Mouse (Mus musculus): ENCODE measurements around the gene Pigt. TPM values are rescaled to one million over a fixed set of nuclear protein-coding genes. Genes with fewer than 3 reads are reported as not detected.

Gene Pigt
- polyA plus RNA-seq, 1 experiment from 2014 or later, result 58.7 TPM

DNA sequence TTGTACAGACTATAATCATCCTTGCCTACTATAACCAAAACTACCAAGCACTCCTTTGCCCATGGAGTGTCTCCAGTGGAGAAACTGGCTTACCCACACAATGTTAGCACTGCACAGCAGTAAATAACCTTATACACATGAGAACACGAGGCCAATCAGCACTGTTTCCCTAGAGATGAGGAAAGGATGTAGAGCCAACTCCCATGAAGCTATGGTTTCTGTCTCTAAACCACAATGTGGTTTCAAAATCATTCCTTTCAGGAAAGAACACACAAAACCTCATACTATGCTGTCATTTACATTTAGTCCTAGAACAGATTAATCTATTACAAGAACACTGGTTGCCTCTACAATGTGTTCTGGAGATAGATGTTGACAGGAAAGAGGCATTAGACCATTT lies 989 bp upstream of the Pigt start:
- H3K9ac ChIP-seq (ENCODE audit: low read depth, low read length), result no peak overlapping the region
- peak overlapping the region; percentile 94 for H3K4me2 ChIP-seq
- no peak overlapping the region for H3K27ac ChIP-seq (ENCODE audit: low read depth, low read length)
- H3K36me3 ChIP-seq (ENCODE audit: control insufficient read depth, insufficient read depth, low read length), result peaks cover 6% of the 10 kb centered on the region; the same call in 1 of the 2 replicates
- ATAC-seq (replicated peaks; ENCODE audit: low FRiP score), result no peak
- H3K27me3 ChIP-seq (replicated peaks; ENCODE audit: control insufficient read depth, insufficient read depth, low read length), result no peaks in the 10 kb centered on the region
- H3K4me3 ChIP-seq (ENCODE audit: low read depth, low read length), result peak overlapping the region; percentile 82; the same call in 1 of the 2 replicates
- DNase-seq (ENCODE audit: low spot score), result no peak
- WGBS, result 52% methylated on average over 1 of the region's 1 CpGs
- H3K9me3 ChIP-seq (ENCODE audit: control insufficient read depth, low read length), result no peaks in the 10 kb centered on the region
- H3K4me1 ChIP-seq (replicated peaks; ENCODE audit: control insufficient read depth, insufficient read depth, low read length), result peaks cover 11% of the 10 kb centered on the region

GRCm38 (mm10) chr2:164497691-164498268 lies 460 bp downstream of the Pigt start:
- Histone ChIP-seq H3K9me3 (ENCODE audit: control insufficient read depth, low read length) (no peaks in the 10 kb centered on the region), H3K9ac (ENCODE audit: low read depth, low read length) (peak overlapping the region; percentile 70), H3K27me3 (replicated peaks; ENCODE audit: control insufficient read depth, insufficient read depth, low read length) (no peaks in the 10 kb centered on the region), H3K4me2 (peak overlapping the region; percentile 94), H3K36me3 (ENCODE audit: control insufficient read depth, insufficient read depth, low read length) (peaks cover 19% of the 10 kb centered on the region), H3K27ac (ENCODE audit: low read depth, low read length) (no peak overlapping the region), H3K4me1 (replicated peaks; ENCODE audit: control insufficient read depth, insufficient read depth, low read length) (peaks cover 11% of the 10 kb centered on the region), H3K4me3 (ENCODE audit: low read depth, low read length) (peak overlapping the region; percentile 82)
- peak; percentile 40 for ATAC-seq (replicated peaks; ENCODE audit: low FRiP score)
- DNase-seq (ENCODE audit: low spot score), result no peak
- WGBS, result 6% methylated on average over 21 of the region's 21 CpGs

DNA sequence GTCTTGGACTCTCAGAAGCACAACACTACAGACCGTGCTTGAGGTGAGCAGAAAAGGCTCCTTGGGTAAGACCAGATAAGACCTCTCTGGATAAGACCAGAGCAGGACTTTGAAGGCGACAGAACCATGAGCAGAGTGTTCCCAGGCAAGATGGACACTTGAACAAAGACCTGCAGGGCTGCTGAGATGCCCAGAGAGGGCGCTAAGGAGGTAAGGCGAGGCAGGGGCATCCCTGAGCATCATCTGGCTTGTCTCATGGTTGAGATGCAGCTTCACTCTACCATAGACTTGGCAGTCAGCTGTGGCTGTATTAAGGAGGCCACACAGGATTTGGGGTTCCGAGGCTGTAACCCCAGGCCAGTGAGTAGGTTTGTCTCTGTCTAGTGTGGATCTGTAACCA lies 2.0 kb downstream of the Pigt start:
- Histone ChIP-seq H3K27me3 (replicated peaks; ENCODE audit: control insufficient read depth, insufficient read depth, low read length) (no peaks in the 10 kb centered on the region), H3K9me3 (ENCODE audit: control insufficient read depth, low read length) (0 out of 2 replicates have a peak, but pooled peaks cover 2% of the 10 kb centered on the region), H3K27ac (ENCODE audit: low read depth, low read length) (no peak overlapping the region), H3K4me3 (ENCODE audit: low read depth, low read length) (no peak overlapping the region), H3K9ac (ENCODE audit: low read depth, low read length) (no peak overlapping the region), H3K36me3 (ENCODE audit: control insufficient read depth, insufficient read depth, low read length) (peaks cover 33% of the 10 kb centered on the region), H3K4me2 (no peak overlapping the region), H3K4me1 (replicated peaks; ENCODE audit: control insufficient read depth, insufficient read depth, low read length) (peaks cover 11% of the 10 kb centered on the region)
- 80% methylated on average over 5 of the region's 5 CpGs for WGBS
- DNase-seq (ENCODE audit: low spot score) (no peak), ATAC-seq (replicated peaks; ENCODE audit: low FRiP score) (no peak)

- Histone ChIP-seq H3K4me3 (ENCODE audit: low read depth, low read length) (no peak overlapping the region), H3K9me3 (ENCODE audit: control insufficient read depth, low read length) (0 out of 2 replicates have a peak, but pooled peaks cover 2% of the 10 kb centered on the region), H3K4me2 (no peak overlapping the region), H3K36me3 (ENCODE audit: control insufficient read depth, insufficient read depth, low read length) (peaks cover 42% of the 10 kb centered on the region), H3K9ac (ENCODE audit: low read depth, low read length) (no peak overlapping the region), H3K27me3 (replicated peaks; ENCODE audit: control insufficient read depth, insufficient read depth, low read length) (no peaks in the 10 kb centered on the region), H3K4me1 (replicated peaks; ENCODE audit: control insufficient read depth, insufficient read depth, low read length) (peaks cover 11% of the 10 kb centered on the region), H3K27ac (ENCODE audit: low read depth, low read length) (no peak overlapping the region)
- no peak for DNase-seq (ENCODE audit: low spot score)
- ATAC-seq (replicated peaks; ENCODE audit: low FRiP score), result no peak
- 93% methylated on average over 7 of the region's 7 CpGs for WGBS
Measured at GRCm38 (mm10) chr2:164500511-164500910, 3.2 kb downstream of the Pigt start.

GRCm38 (mm10) chr2:164504919-164505318 lies 7.6 kb downstream of the Pigt start:
- H3K4me2 ChIP-seq, result no peak overlapping the region
- no peaks in the 10 kb centered on the region for H3K27me3 ChIP-seq (replicated peaks; ENCODE audit: control insufficient read depth, insufficient read depth, low read length)
- no peak overlapping the region for H3K27ac ChIP-seq (ENCODE audit: low read depth, low read length)
- no peak overlapping the region for H3K4me3 ChIP-seq (ENCODE audit: low read depth, low read length)
- no peak for DNase-seq (ENCODE audit: low spot score)
- peaks cover 51% of the 10 kb centered on the region for H3K36me3 ChIP-seq (ENCODE audit: control insufficient read depth, insufficient read depth, low read length)
- no peak for ATAC-seq (replicated peaks; ENCODE audit: low FRiP score)
- H3K4me1 ChIP-seq (replicated peaks; ENCODE audit: control insufficient read depth, insufficient read depth, low read length), result no peaks in the 10 kb centered on the region
- WGBS, result 93% methylated on average over 3 of the region's 3 CpGs
- no peak overlapping the region for H3K9ac ChIP-seq (ENCODE audit: low read depth, low read length)
- H3K9me3 ChIP-seq (ENCODE audit: control insufficient read depth, low read length), result 0 out of 2 replicates have a peak, but pooled peaks cover 2% of the 10 kb centered on the region

DNA sequence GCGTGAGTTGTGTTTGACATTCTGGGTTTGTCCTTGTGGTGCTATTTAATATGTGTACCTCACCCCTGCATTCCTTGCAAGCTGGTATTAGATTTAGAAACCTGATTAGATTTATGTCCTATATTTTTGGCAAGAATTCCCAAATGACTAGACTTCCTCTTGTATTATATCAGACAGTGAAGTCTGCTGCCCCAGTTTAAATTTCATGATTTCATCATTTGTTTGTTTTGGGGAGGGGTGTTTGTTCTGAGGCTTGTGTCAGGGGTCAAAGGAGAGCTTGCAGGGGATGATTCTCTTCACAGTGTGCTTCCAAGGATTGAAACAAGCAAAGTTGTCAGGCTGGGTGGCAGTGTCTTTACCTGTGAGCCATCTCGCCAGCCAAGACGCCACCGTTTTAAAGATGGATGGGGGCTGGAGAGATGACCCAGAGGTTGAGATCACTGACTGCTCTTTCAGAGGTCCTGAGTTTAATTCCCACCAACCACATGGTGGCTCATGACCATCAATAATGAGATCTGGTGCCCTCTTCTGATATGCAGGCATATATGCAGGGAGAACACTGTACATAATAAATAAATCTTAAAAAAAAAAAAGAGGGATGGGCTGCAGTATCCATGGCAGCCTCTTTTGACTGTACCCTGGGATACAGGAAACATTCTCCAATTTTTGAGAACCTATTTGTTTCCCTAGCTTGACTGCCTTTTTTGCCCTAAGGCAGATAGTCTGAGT lies 8.5 kb downstream of the Pigt start:
- Histone ChIP-seq H3K27me3 (replicated peaks; ENCODE audit: control insufficient read depth, insufficient read depth, low read length) (no peaks in the 10 kb centered on the region), H3K27ac (ENCODE audit: low read depth, low read length) (peak overlapping the region; percentile 45), H3K4me2 (no peak overlapping the region), H3K4me3 (ENCODE audit: low read depth, low read length) (no peak overlapping the region), H3K4me1 (replicated peaks; ENCODE audit: control insufficient read depth, insufficient read depth, low read length) (no peaks in the 10 kb centered on the region), H3K9me3 (ENCODE audit: control insufficient read depth, low read length) (0 out of 2 replicates have a peak, but pooled peaks cover 2% of the 10 kb centered on the region), H3K36me3 (ENCODE audit: control insufficient read depth, insufficient read depth, low read length) (peaks cover 48% of the 10 kb centered on the region), H3K9ac (ENCODE audit: low read depth, low read length) (no peak overlapping the region)
- DNase-seq (ENCODE audit: low spot score) (no peak), ATAC-seq (replicated peaks; ENCODE audit: low FRiP score) (no peak)
- 81% methylated on average over 4 of the region's 4 CpGs for WGBS

- 90% methylated on average over 13 of the region's 19 CpGs for WGBS
- Histone ChIP-seq H3K9me3 (ENCODE audit: control insufficient read depth, low read length) (0 out of 2 replicates have a peak, but pooled peaks cover 2% of the 10 kb centered on the region), H3K4me1 (replicated peaks; ENCODE audit: control insufficient read depth, insufficient read depth, low read length) (peaks cover 7% of the 10 kb centered on the region), H3K4me3 (ENCODE audit: low read depth, low read length) (no peak overlapping the region), H3K4me2 (no peak overlapping the region), H3K9ac (ENCODE audit: low read depth, low read length) (no peak overlapping the region), H3K27ac (ENCODE audit: low read depth, low read length) (no peak overlapping the region), H3K27me3 (replicated peaks; ENCODE audit: control insufficient read depth, insufficient read depth, low read length) (no peaks in the 10 kb centered on the region), H3K36me3 (ENCODE audit: control insufficient read depth, insufficient read depth, low read length) (peaks cover 31% of the 10 kb centered on the region)
- DNase-seq (ENCODE audit: low spot score) (no peak), ATAC-seq (replicated peaks; ENCODE audit: low FRiP score) (no peak)
Measured at GRCm38 (mm10) chr2:164507811-164508210, 10.5 kb downstream of the Pigt start.

- H3K4me1 ChIP-seq (replicated peaks; ENCODE audit: control insufficient read depth, insufficient read depth, low read length), result peaks cover 14% of the 10 kb centered on the region
- H3K27me3 ChIP-seq (replicated peaks; ENCODE audit: control insufficient read depth, insufficient read depth, low read length), result no peaks in the 10 kb centered on the region
- DNase-seq (ENCODE audit: low spot score) (no peak), ATAC-seq (replicated peaks; ENCODE audit: low FRiP score) (no peak)
- peaks cover 8% of the 10 kb centered on the region; the same call in 1 of the 2 replicates for H3K36me3 ChIP-seq (ENCODE audit: control insufficient read depth, insufficient read depth, low read length)
- H3K27ac ChIP-seq (ENCODE audit: low read depth, low read length), result no peak overlapping the region
- WGBS, result 45% methylated on average over 4 of the region's 5 CpGs
- no peak overlapping the region for H3K4me3 ChIP-seq (ENCODE audit: low read depth, low read length)
- H3K9ac ChIP-seq (ENCODE audit: low read depth, low read length), result no peak overlapping the region
- no peaks in the 10 kb centered on the region for H3K9me3 ChIP-seq (ENCODE audit: control insufficient read depth, low read length)
- H3K4me2 ChIP-seq, result no peak overlapping the region
Measured at GRCm38 (mm10) chr2:164510621-164511190, 13.4 kb downstream of the Pigt start.
